Mouse (Mus musculus): ENCODE measurements around the gene Atg16l2.

The Atg16l2 gene

DNA sequence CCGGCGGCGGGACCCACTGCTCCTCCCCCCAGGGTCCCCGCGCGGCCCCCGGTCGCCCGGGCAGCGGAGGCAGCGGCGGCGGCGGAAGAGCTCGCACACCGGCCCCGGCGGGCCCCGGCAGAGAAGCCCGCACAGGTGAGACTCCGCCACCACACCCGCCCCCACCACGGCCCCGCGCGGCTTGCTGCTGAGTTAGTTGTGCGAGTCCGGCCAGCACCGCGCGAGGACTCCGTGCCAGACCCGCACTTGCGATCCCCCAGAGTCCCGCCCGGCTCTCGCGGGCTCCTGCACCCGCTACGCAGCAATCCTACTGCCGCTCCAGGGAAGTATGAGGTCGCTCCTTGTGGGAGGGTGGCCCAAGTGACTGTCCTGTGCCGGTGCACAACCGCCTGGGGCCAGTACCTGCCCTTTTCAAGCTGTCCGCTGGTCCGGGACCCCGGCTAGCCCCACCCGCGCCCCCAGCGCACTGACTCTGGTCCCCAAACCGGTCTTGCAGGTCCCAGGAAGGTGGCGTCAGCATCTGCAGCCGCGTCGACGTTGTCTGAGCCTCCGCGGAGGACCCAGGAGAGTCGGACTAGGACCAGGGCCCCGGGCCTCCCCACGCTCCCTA is 19.3 kb upstream of the Atg16l2 start:
- DNase-seq (ENCODE audit: low read depth, low spot score), result no peak

DNA sequence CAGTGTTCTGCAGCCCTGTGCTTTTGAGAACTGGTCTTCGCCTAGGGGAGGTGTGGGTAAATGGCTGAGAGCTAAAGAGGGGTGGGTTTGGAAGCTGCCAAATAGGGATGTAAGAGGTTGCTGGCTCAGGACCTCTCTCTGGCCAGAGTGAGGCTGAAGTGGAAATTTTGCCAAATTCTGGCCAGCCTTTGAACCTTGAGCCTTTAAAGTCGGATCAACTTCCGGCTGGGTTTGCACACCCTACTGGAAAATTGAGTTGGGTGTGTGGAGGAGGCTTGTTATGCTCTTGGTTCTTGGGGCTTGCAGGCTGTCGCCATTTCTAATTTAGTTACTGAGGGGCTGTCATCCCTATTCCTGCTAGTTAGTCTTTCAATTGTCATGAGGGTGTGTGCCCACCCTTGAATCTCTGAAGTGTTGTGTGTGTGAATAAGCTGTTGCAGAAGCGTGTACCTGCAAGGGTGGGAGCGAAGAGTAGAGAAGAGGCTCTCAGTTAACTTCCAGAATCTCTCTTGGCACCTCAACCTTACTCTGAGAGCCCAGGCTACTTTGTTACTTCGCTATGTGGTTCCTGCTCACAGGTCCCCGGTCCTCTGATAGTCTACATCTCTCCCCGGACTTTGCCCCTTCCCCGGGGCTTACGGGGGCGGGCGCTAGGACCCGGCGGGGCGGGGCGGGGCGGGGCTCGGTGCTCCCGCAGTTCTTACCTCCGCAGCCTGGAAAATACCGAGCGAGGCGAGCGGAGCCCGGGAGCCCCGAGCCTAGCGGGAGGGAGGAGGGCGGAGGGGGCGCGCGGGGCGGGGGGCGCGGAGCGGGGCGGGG is 18.6 kb upstream of the Atg16l2 start:
- DNase-seq (ENCODE audit: low read depth, low spot score), result no peak

DNA sequence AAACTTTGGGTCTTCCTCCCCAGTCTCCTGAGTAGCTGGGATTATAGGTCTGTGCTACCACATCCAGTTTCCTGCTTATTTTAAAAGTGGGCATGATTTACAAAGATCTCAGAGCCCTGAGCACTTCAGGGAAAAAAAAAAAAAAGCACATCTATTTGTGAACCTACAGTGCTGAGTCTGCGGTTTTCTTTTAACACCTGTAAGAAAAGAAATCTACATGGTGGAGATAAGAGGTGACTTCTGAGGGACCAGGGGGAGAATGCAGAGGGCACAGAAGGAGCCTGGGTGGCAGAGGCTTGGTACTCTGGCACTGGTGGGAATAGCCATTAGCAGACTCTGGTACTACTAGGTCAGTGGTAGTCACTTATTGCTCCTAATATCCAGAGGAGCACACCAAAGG is 17.7 kb upstream of the Atg16l2 start:
- DNase-seq (ENCODE audit: low read depth, low spot score), result no peak

DNA sequence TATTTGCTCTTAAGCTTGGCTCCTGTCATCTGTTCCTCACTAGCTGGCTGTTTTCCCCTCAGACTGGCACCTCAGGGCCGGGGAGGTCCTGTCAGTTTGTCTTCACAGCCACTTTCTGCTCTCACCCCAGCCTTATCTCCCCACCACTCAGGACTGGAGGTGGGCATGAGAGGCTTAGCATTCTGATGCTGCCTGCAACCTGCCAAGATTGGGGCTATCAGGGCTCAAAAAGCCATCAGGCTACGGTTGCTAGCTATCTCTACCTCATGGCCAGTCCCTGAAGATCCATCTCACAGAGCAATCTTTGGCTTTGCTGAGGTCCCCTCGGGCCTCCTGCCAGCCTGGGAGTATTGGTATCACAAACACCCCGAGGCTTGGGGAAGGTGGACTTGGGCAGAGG is 16.8 kb upstream of the Atg16l2 start:
- DNase-seq (ENCODE audit: low read depth, low spot score), result no peak

DNA sequence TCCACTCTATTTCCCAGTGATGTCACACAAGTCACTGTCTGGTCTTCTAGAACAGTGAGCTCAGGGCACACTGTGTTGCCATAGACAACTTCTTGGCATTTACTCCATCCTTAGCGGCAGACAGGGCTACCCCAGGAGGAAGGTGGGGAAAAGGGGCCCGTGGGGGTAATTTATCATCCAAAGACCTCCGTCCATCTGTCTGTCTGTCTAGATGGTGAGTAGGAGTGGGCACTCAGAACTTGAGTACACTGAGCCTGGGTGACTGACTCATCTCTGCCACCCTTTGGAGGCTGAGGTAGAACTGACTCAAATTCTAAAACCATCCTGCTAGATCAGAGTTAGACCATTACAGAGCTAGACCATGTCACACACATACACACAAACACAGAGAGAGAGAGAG is 15.0 kb upstream of the Atg16l2 start, which contains the start of gene Stard10:
Stard10 (plus strand) TSS at position 73 of the 400 bp plus-strand sequence.
- no peak for DNase-seq (ENCODE audit: low read depth, low spot score)

DNA sequence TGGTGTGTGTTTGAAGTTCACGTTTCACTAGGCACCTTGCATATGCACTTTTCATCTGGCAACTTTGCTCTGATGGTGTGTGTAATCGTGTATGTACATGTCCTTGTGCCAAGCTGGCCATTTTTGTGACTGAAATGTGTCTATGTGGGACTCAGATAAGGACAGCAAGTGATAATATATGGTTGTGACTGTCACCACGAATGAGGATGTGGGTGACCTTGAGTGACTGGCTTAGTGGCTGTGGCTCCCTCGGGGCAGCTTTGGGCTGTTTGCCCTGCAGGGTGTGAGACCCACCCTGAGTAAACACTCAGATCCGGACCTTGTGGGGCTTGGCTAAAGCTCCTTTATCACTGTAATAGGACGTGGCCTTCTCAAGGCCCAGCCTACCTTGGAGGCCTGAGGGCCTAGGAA is 14.5 kb upstream of the Atg16l2 start:
- no peak for DNase-seq (ENCODE audit: low read depth, low spot score)

DNA sequence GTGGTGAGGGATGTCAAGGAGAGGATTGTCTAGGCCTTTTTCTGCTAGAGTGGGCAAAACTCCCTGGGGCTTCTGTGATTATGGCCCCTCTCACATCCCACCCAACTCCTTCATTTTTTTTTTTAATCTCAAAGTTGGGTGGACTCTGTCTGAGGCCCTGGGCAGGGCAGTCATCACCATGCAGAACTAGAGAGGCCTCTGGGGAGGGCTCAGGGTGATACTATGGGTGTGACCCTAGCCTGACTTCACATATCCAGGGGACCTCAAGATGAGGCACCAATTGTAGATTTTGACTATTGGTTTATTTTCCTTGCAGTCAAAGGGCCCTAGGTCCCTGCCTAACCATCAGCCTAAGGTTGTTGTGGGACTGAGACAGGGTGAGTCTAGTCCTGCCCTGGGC is 13.6 kb upstream of the Atg16l2 start:
- DNase-seq (ENCODE audit: low read depth, low spot score), result no peak

DNA sequence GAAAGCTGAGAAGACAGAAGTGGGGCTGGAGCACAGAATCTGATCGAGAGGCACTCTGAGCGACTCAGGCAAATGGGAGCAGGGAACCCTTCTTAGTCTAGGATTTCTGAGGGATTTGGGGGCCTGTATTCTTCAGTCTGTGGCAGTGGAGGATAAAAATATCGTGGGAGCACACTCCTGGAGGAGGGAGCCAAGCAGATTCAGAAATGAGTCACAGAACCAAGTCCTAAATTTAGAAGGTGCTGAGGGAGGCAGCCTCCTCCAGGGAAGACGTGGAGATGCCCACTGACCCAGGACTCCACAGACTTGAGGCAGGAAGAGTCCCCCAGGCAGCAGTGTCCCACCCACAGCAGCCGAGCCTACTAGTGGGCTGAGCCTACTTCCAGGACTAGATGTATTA is 12.3 kb upstream of the Atg16l2 start:
- DNase-seq (ENCODE audit: low read depth, low spot score), result no peak

DNA sequence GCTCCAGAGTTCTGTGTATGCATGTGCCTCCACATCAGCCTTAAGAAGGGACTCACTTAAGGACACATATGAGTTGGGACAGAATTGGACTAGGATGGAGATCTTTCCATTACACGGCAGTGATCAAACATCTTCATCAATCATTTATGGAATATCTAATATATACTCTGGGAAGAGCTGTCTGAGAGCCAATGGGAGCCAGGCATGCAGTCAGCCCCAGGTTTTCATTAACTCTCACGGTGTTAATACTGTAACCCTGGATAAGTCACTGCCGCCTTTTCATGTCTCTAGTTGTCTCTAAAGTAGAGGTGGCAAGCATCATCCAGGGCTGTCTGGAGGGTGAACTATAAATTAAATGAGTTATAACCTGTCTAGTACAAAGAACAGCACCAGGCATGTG is 11.0 kb upstream of the Atg16l2 start:
- DNase-seq (ENCODE audit: low read depth, low spot score), result no peak

DNA sequence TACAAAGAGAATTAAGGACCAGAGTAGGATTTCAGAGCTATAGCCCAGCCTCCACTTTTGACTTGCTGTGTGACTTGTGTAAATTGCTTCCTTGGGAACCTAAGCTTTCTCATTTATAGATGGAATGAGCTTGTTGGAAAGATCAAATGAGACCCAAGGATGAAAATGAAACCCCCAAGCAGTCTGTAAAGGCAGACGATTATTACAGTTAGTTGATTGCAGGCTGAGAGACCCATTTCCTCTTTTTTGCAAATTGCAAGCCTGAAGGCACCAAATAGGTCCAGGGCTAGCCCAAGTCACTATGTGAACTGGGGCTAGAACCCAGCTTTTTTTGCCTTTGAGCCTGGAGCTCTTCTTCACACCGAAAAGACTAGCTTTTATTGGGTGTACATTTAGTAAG is 9.0 kb upstream of the Atg16l2 start:
- no peak for DNase-seq (ENCODE audit: low read depth, low spot score)

DNA sequence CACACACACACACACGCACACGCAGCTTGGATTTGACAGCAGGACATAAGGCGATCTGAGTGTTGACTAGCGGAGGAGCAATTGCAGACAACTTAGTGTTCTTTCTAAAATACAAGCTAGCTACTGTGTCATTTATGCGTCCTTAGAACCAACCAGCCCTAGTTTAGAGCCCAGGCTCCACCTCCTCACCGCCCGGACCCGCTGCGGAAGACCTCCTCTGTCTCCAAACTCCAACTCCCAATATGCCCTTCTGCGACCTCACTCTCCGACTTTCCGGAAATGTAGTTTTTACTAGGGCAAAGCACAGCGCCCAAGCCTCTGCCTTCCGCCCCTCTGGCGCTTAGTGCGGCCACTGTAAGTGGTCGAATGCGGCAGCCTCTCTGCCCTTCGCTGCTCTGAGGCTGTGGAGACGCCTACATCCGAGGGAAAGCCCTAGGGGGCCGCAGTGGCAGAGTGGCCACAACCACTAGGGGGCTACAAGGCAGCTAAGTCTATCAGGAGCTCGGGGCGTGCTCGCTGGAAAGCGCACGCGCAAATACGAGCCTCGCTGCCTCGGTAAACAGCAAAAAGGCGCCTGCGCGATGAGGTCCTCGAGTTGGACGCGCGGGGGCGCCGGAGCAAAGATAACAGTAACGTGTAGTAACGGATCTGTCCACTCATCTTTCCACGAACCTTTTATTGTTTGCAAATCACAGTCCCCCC is 8.4 kb upstream of the Atg16l2 start:
- peak; percentile 94 for DNase-seq (ENCODE audit: low read depth, low spot score)

DNA sequence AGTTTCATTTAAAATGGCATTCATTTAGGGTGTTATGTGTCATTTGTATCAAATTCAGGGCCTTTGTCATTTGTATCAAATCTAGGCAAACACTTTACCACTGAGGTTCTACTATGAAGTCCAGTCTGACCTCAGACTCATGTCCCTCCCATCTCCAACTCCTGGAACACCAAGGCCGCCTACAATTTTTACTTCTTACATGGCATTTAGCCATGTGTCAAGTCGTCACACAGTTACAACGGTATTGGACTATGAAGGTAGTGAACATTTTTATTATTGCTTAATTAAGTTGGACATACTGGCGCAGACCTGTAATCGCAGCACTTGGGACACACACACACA is 7.9 kb upstream of the Atg16l2 start:
- DNase-seq (ENCODE audit: low read depth, low spot score), result no peak

DNA sequence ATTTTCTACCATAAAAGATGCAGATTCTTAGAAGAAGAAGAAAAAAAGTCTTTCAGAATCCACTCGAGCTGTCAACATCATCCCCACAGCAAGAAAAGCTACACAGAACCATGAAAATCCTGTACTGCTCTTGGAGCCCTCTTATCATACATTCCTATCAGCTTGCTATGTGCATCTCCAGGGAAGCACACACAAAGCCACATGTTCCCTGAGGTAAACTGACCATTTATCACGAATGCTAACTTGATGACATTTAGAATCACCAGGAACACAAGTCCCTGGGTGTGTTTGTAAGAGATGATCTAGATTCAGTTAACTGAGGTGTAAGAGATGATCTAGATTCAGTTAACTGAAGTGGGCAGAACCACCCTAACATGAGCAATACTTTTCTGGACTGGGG is 4.8 kb upstream of the Atg16l2 start:
- DNase-seq (ENCODE audit: low read depth, low spot score), result no peak

DNA sequence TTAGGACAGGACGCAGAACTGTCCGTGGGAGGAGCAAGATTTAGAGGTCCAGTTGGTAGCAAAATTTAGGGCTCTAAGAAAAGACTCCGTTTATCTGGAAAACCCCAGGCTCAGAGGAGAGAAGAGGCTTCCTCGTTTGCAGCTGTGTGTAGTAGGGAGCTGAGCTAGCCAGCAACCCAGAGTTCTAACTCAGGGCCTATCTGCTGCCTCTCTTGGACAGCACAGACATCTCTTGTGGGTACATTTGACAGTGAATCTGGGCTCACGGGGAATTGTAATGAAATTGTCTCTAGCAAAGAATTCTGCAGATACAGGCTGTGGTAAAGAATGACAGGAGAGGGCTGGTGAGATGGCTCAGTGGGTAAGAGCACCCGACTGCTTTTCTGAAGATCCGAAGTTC is 640 bp upstream of the Atg16l2 start:
- DNase-seq (ENCODE audit: low read depth, low spot score), result no peak

DNA sequence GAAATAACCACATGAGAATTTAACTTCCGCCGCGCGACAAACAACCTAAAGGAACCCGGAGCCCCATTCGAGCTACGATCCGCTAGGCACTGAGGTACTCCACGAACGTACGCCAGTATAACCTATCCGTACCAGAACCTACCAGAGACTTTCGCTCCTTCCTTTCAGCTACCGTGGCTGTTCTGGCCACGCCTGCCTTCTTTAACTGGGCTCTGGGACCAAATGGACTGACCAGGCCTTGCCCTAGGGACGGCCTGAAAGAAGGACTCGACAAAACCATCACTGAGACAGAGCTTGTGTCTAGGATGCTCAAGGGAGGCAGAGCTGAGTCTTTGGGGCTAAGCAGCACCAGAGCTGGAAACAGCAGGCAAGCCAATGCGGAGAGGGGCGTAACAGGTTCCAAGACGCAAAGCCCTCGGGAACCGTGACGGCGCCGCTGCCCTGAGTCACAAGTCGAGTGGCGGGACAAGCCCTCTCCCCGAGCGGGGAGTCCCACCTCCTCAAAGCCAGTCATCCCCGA is 630 bp downstream of the Atg16l2 start:
- no peak for DNase-seq (ENCODE audit: low read depth, low spot score)

DNA sequence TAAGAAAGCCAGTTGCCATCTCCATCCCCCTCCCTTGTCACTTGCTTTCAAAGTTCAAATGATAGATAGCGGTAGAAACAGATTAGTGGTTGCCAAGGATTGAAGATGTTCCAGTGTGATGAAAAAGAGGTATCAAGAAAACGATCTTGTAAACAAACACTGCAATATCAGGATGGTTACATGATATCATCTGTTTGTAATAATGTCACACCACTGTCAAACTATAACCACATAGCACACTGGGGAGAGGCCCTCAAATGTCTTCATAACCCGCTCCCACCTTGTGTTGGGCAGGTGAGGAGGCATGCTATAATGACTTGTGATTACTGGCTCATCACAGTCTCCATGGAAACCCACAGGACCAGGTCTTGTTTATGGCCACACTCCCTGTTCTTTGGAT is 3.7 kb downstream of the Atg16l2 start:
- DNase-seq (ENCODE audit: low read depth, low spot score), result no peak

DNA sequence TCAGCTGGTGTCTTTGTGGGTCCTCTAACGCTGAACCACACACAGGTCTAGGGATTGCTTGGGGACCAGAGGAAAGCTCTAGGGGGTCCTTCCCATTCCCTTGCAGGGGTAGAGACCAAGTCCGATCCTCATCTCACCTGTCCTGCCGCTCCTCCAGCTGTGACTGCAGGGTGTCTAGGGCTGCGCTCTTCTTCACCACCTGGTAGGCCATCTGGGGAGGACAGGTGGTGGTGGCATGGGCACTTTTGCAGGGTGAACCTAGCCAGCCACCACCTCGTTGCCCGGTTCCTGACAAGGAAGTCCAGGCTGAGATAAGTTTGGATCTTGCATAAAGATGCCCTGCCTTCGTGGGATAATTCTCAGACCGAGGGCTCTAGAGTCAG is 5.0 kb downstream of the Atg16l2 start:
- DNase-seq (ENCODE audit: low read depth, low spot score), result no peak

DNA sequence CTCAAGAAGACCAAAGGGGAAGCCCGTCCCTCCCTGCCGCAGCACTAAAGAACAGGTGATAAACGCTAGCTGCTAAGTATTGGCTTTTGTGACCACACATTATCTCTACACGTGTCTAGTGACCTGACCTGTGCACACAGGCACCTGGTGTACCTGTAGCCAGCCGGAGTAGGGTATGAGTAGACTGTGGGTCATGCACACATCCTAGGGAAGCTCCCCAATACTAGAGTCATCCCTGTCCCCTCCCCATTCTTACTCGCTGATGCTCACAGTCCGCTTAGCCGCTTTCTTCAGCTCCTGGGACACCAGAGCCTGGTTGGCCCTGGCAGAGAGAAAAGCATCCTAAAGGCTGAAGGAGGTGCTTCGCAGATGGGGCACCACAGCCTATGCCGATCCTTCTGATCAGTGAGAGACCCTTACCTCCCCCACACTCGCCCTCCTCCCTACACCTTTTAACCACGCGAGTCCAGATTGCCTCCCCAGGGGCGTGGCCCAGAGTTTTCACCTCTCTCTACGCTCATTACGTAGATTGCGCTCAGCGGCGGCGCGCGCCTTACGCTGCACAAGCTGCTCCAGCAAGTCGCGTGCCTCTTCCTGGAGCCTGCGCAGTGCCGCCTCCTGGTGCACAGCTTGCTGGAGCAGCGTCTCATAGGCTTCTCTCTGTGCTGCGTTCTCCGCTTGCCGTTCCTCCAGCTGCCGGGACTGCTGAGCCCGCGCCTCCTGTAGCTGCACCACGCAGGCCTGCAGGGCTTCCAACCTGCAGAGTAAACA is 5.6 kb downstream of the Atg16l2 start:
- DNase-seq (ENCODE audit: low read depth, low spot score), result peak; percentile 76

DNA sequence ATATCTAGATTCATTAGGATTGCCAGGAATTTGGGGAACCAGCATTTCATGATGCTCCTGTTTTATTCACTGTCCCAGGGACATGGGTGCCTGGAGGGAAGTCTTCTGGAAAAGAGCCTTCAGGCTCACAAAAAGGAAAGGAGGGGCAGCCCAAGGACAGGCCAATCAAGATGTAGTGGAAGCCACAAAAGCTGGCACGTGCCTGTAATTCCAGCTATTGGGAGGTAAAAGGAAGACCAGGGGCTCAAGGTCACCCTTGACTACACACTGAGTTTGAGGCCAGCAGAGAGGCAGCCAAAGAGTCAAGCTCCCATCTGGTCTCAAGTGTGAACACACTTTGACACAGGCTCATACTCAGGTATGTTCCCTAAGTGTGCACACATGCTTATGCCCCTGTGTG is 6.6 kb downstream of the Atg16l2 start:
- DNase-seq (ENCODE audit: low read depth, low spot score), result no peak

DNA sequence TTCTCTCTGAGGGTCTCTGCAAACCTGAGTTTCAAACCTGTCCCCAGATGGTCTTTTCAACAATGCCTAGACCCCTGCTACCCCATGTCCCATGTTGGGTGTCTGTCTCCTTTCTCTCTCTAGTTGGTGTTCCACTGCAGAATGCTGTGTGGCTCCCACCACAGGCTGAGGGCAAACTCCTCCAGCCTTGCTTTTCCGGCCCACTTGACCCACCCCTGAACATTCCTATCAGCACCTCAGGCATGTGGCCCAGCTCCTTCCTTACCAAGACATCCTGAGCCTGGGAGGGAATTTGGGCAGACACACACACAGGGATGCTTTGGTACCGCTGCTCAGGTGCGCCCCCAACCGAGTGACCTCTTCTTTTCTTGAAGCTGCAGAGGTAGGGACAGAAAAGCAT is 8.4 kb downstream of the Atg16l2 start:
- no peak for DNase-seq (ENCODE audit: low read depth, low spot score)

DNA sequence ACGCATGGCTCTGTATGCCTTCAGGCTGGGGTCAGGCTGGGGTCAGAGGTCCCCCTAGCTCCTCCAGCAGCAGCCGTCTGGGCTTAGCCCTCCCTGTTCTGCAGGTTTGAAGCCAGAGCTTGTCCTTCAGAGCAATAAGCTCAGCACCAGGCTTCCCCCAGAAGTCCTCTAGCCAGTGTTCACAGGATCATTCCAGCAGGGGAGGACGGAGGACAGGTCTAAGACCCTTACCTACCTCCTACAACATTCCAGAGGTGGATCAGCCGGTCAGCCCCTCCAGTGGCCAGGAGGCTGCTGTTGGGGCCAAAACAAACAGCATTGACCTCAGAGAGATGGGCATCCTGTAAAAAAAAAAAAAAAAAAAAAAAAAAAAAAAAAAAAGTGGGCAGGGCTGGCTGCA is 8.9 kb downstream of the Atg16l2 start:
- no peak for DNase-seq (ENCODE audit: low read depth, low spot score)

DNA sequence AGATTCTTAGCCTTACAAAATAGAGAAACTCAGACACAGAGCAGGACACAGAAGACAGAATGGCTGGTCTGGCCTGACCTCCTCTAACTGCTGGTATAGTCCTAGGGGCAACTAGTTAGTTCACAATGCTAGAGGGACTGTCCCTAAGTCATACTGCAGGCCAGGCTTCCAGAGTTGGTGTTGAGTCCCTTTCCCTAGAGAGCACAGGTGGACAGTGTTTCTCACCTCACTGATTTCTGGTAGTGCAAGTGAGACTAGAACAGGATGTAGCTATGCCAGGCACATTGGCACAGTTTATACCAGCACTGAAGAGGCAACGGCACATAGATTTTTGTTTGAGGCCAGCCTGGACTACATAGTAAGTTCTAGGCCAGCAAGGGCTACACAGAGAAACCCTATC is 9.4 kb downstream of the Atg16l2 start:
- no peak for DNase-seq (ENCODE audit: low read depth, low spot score)

All from brain, embryonic 18.5 days (tissue).